Mouse (Mus musculus) ES-Bruce4 (cell line): ENCODE measurements around the gene Smc6. TPM values are rescaled to one million over a fixed set of nuclear protein-coding genes. Genes with fewer than 3 reads are reported as not detected.

Experiments used
- H3K27ac ChIP-seq: 2 replicates; pipeline ENCODE4 v1.5.1; 2012; ENCODE audit warnings: low read length, inconsistent platforms; ENCODE audit not compliant: insufficient read depth
- H3K27me3 ChIP-seq: 2 replicates; pipeline ENCODE4 v1.6.1; 2012; ENCODE audit warnings: mild to moderate bottlenecking, low read length, inconsistent platforms; ENCODE audit not compliant: control insufficient read depth, poor library complexity, insufficient read depth, severe bottlenecking
- H3K36me3 ChIP-seq: 2 replicates; pipeline ENCODE4 v1.6.1; 2012; ENCODE audit warnings: inconsistent platforms, mild to moderate bottlenecking, low read length, moderate library complexity; ENCODE audit not compliant: control insufficient read depth, poor library complexity, insufficient read depth, severe bottlenecking
- H3K4me1 ChIP-seq: one replicate; pipeline ENCODE4 v1.8.1; 2011; ENCODE audit warnings: low read length; ENCODE audit not compliant: control insufficient read depth, insufficient read depth
- H3K4me3 ChIP-seq: 2 replicates; pipeline ENCODE4 v1.5.1; 2011; ENCODE audit warnings: low read depth, mild to moderate bottlenecking, low read length
- H3K9ac ChIP-seq: 2 replicates; pipeline ENCODE4 v1.6.1; 2012; ENCODE audit warnings: low read depth, mild to moderate bottlenecking, inconsistent platforms; ENCODE audit not compliant: poor library complexity, severe bottlenecking
- H3K9me3 ChIP-seq: replicated peaks from 2 replicates; pipeline ENCODE4 v1.6.1; 2012; ENCODE audit warnings: mild to moderate bottlenecking, low read length, inconsistent platforms; ENCODE audit not compliant: control insufficient read depth, poor library complexity, insufficient read depth, severe bottlenecking
- CTCF ChIP-seq: IDR thresholded peaks from one replicate; pipeline ENCODE4 v1.8.1; 2011; ENCODE audit warnings: low read depth, low read length
- EP300 ChIP-seq: IDR thresholded peaks from 2 replicates; pipeline ENCODE4 v1.6.1; 2011; ENCODE audit warnings: low read depth, low read length; ENCODE audit not compliant: insufficient read depth
- POLR2A ChIP-seq: IDR thresholded peaks from one replicate; pipeline ENCODE4 v1.8.1; 2011; ENCODE audit warnings: low read length; ENCODE audit not compliant: insufficient read depth
- polyA plus RNA-seq: library from polyadenylated mRNA; stranded (reverse); fragments of >200 nt; gene quantifications from 2 replicates; pipeline ENCODE4 v1.2.4, GENCODE M21; 2011; ENCODE audit warnings: low read depth; ENCODE audit not compliant: missing spikeins, insufficient read depth, insufficient read length

Gene Smc6
- polyA plus RNA-seq, 1 experiment: 86.8 TPM

DNA sequence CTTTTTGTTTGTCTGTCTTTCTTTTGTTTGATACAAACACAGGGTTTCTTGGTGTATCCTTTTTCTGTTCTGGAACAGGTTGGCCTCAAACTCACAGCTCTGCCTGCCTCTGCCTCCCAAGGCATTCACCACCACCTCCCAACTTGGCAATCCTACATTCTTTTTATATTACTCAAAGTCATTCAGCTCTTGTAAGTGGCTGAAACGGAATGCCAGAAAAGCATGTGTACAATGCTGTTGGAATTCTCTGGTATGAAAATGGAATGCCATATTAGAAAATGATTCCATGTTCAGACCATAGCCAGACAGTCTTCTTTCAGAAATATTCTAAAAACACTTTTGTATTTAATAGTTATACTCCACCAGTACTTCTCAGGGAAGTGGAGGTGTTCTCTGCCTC is 7.5 kb downstream of the Smc6 start:
- Histone ChIP-seq H3K4me1 (no peaks in the 10 kb centered on the region), H3K27me3 (no peaks in the 10 kb centered on the region), H3K9ac (no peak overlapping the region), H3K27ac (no peak overlapping the region), H3K4me3 (no peak overlapping the region), H3K9me3 (no peaks in the 10 kb centered on the region), H3K36me3 (peaks cover 10% of the 10 kb centered on the region)
- TF ChIP-seq EP300 (no peak), CTCF (no peak), POLR2A (no peak)

DNA sequence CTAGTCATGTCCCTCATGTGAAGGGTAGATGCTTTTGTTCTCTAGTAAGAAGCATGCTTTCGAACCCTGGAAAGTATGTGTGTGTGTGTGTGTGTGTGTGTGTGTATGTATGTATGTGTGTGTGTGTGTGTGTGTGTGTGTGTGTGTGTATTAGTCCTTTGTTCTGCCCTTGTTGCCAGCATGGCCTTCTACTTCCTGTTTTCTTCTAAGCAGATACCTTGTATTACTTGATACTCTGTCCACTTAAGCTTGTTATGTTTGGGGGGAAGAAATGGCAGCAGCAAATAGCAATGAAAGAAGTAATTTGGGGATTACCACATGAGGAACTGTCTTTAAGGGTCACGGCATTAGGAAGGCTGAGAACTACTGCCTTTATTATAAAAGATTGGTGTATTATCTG is 10.9 kb downstream of the Smc6 start:
- no peak overlapping the region for H3K27ac ChIP-seq
- no peaks in the 10 kb centered on the region for H3K9me3 ChIP-seq
- no peak for TF ChIP-seq CTCF
- no peak for TF ChIP-seq POLR2A
- TF ChIP-seq EP300: no peak
- no peaks in the 10 kb centered on the region for H3K27me3 ChIP-seq
- no peak overlapping the region for H3K4me3 ChIP-seq
- no peaks in the 10 kb centered on the region for H3K4me1 ChIP-seq
- H3K9ac ChIP-seq: no peak overlapping the region
- peaks cover 23% of the 10 kb centered on the region for H3K36me3 ChIP-seq

DNA sequence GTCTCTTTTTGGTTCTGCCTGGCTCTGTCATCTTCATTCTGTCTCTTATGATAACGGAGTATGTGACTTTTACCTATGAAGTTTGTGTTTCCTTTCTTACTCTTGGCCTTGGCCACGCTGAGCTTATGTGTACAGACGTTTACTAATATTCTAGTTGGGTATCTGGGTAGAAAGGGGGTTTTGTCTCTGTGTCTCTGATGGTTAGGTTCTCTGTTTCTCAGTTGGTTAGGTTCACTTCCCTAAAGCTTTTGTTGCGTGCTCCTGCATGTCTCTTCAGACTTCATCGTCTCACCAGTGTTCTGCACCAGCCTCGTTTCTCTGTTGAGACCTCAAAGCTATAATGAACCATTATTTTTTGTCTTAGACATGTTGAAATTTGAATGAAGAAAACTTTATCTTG is 11.5 kb downstream of the Smc6 start:
- Histone ChIP-seq H3K36me3 (peaks cover 25% of the 10 kb centered on the region), H3K27ac (no peak overlapping the region), H3K4me1 (no peaks in the 10 kb centered on the region), H3K4me3 (no peak overlapping the region), H3K9ac (no peak overlapping the region), H3K27me3 (no peaks in the 10 kb centered on the region), H3K9me3 (no peaks in the 10 kb centered on the region)
- no peak for TF ChIP-seq POLR2A
- TF ChIP-seq CTCF: no peak

DNA sequence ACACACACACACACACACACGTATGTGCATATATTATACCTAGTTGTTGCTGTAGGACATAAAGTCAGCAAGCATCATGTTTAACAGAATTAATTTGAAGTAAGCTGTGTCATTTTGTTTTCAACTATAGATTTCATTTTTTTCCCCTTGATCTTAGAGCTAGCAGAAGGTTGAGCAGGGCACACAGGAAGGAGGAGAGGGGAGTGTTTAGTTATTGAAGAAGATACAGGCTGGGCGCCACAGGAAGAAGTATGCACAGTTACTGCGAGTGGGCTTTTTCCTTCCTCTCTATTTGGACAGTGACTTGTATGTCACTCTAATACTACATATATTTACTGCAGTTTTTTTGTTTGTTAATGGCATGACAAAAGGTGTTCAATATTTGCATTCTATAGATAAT is 14.2 kb downstream of the Smc6 start:
- Histone ChIP-seq H3K9me3 (no peaks in the 10 kb centered on the region), H3K4me1 (no peaks in the 10 kb centered on the region), H3K9ac (no peak overlapping the region), H3K27me3 (no peaks in the 10 kb centered on the region), H3K36me3 (peaks cover 26% of the 10 kb centered on the region), H3K4me3 (no peak overlapping the region), H3K27ac (no peak overlapping the region)
- no peak for TF ChIP-seq EP300
- TF ChIP-seq POLR2A: no peak
- TF ChIP-seq CTCF: no peak

DNA sequence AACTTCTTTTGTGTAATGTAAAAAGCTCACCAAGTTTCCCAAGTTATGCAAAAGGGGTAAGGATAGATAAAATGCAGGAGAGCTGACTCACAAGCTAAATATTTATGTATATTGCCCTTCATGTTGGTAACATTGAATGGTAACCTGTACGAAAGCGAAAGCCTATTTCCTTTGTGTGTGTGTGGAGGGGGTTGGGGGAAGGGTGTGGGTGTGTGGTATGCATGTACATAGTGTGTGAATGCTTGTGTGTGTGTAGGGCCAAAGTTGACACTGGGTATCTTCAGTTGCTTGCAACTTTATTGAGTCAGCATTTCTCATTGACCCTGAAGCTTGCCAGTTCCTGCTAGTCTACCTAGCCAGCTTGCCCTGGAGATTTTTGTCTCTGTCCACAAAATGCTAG is 15.9 kb downstream of the Smc6 start:
- Histone ChIP-seq H3K4me3 (no peak overlapping the region), H3K9me3 (no peaks in the 10 kb centered on the region), H3K27ac (no peak overlapping the region), H3K36me3 (peaks cover 34% of the 10 kb centered on the region), H3K9ac (no peak overlapping the region), H3K4me1 (no peaks in the 10 kb centered on the region), H3K27me3 (no peaks in the 10 kb centered on the region)
- TF ChIP-seq CTCF (no peak), POLR2A (no peak), EP300 (no peak)

DNA sequence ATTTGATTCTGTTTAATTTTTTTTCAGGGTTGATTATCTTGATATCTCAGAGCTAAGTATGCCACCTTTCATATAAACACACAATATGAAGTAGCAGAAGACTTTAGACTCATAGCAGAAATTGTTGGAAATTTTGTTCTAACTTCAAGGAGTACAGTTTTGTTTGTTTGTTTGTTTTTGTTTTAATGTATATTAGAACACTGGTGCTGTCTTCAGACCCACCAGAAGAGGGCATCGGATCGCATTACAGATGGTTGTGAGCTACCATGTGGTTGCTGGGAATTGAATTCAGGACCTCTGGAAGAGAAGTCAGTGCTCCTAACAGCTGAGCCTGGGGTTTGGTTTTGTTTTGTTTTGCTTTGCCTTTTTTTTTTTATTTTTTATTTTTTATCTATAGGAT is 20.7 kb downstream of the Smc6 start:
- H3K27ac ChIP-seq: no peak overlapping the region
- no peak overlapping the region for H3K9ac ChIP-seq
- H3K27me3 ChIP-seq: no peaks in the 10 kb centered on the region
- H3K4me1 ChIP-seq: no peaks in the 10 kb centered on the region
- TF ChIP-seq POLR2A (no peak), CTCF (no peak), EP300 (no peak)
- peaks cover 37% of the 10 kb centered on the region for H3K36me3 ChIP-seq
- H3K4me3 ChIP-seq: no peak overlapping the region
- H3K9me3 ChIP-seq: no peaks in the 10 kb centered on the region

DNA sequence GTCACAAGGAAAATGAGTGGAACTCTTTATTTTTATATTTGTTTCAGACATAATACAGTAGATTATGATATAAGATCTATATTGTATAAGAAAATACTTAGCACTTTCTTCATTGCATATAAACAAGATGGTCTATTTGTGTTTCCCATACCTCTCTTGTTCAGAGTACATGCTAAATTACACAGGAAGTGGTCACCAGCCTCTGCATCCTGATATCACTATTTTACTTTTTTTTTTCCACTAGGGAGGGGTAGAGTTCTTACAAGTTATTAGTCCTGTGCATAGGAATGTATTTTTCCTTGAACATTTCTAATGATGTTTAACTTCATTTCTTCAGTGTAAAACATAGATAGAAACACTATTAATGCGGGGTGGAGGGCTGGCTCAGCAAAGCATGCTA is 35.2 kb downstream of the Smc6 start:
- peaks cover 20% of the 10 kb centered on the region for H3K36me3 ChIP-seq
- TF ChIP-seq CTCF (no peak), EP300 (no peak), POLR2A (no peak)

More for the DNA sequence above, 35.2 kb downstream of the Smc6 start:
- H3K27ac ChIP-seq: no peak overlapping the region
- no peak overlapping the region for H3K9ac ChIP-seq
- H3K9me3 ChIP-seq: no peaks in the 10 kb centered on the region
- H3K4me1 ChIP-seq: no peaks in the 10 kb centered on the region
- no peak overlapping the region for H3K4me3 ChIP-seq
- H3K27me3 ChIP-seq: no peaks in the 10 kb centered on the region
